Mouse (Mus musculus) myocyte (in vitro differentiated cells): ENCODE measurements at regions not wholly inside any gene's neighbourhood (a gene's known extent, or its start where the extent isn't known, plus 50 kb on each side); places are given as distances from the start of the nearest gene placed in this dataset.

ENCODE experiments used
- MAX ChIP-seq: IDR thresholded peaks from one replicate; pipeline ENCODE4 v1.6.1; 2011; ENCODE audit warnings: low read depth, mild to moderate bottlenecking, control low read depth
- MYOG ChIP-seq, 3 experiments: IDR thresholded peaks; one replicate each; pipeline ENCODE4 v1.6.1; 2011; ENCODE audit warnings: control low read depth in 2 of 3, low read depth in 2 of 3, mild to moderate bottlenecking in 2 of 3; ENCODE audit not compliant: insufficient read length in 2 of 3, control insufficient read depth in 1 of 3, insufficient read depth in 1 of 3
- POLR2A ChIP-seq: IDR thresholded peaks from one replicate; pipeline ENCODE4 v1.6.1; 2011; ENCODE audit warnings: low read depth, mild to moderate bottlenecking, control low read depth, moderate library complexity; ENCODE audit not compliant: insufficient read length
- POLR2AphosphoS2 ChIP-seq: IDR thresholded peaks from one replicate; pipeline ENCODE4 v1.6.1; 2011; ENCODE audit warnings: low read depth, control low read depth; ENCODE audit not compliant: insufficient read length
- SRF ChIP-seq: IDR thresholded peaks from one replicate; pipeline ENCODE4 v1.6.1; 2011; ENCODE audit warnings: low read depth; ENCODE audit not compliant: control insufficient read depth, insufficient read length
- USF1 ChIP-seq: IDR thresholded peaks from one replicate; pipeline ENCODE4 v1.6.1; 2011; ENCODE audit warnings: low read depth, mild to moderate bottlenecking, control low read depth, moderate library complexity

DNA sequence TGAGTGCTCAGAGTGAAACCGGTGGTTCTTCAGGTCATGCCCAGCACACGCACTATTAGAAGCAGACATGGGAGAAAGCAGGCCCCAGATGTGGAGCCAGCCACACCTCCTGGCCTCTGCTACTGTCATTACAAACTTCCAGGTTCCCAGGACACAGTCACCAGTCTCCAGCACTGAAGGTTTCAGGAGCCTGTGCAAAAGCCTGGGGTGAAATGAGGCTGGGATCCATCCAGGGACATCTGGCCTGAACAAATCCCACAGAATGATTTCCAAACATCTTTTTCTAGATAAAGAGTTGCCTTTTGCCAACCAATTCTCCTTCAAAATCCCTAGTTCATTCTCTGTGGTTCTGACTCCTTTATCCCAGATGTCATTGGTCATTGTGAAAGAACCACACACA, 191.1 kb downstream of the Cxcl12 start:
- TF ChIP-seq USF1, result no peak
- TF ChIP-seq MAX, result no peak
- TF ChIP-seq MYOG (IDR thresholded peaks at IDR 0.05; ENCODE audit: control insufficient read depth in 1 of 3, insufficient read depth in 1 of 3, insufficient read length in 2 of 3, low read depth in 2 of 3), result no peak
- no peak for TF ChIP-seq POLR2A
- TF ChIP-seq SRF, result no peak
- TF ChIP-seq POLR2AphosphoS2, result no peak
